Mouse (Mus musculus): Measurements from ENCODE around the gene Nudcd3. TPM values are rescaled to one million over a fixed set of nuclear protein-coding genes. Genes with fewer than 3 reads are reported as not detected.

Gene Nudcd3
- polyA plus RNA-seq, 1 experiment = 26.2 TPM

DNA sequence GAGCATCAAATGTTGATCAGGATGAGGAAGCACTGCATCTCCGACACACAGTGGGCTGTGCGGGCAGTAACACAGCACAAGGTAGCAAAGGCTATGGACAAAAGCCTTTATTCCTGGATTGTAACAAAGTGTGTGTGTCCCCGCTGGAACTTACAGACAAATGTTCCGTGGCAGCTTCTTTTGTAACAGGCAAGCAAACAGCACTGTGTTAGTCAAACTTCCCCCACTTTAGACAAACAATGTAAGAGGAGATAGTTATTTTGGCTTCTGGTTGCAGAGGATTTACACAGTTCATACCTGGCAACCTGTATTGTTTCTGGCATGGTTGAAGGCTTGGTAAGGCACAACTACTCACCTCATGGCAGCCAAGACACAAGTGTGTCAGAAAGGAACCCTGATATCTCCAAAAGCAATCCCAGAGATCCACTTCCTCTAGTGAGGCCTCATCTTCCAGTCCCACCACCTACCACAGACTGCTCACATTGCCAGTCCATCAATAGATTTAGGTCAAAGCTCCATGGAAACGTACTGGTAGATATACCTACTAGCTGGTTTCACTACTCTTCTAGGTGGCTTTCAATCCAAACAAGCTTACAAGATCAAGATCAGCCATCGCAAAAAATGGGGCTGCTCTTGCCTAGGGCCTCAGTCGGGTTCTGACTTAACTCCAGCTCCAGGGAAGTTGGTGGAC lies 34.7 kb downstream of the Nudcd3 start:
- Histone ChIP-seq H3K27me3 (ENCODE audit: control insufficient read depth, insufficient read depth, low read length) (no peaks in the 10 kb centered on the region), H3K36me3 (ENCODE audit: control insufficient read depth, insufficient read depth, low read length) (no peaks in the 10 kb centered on the region; the same call in 1 of the 2 replicates), H3K4me1 (ENCODE audit: control insufficient read depth, insufficient read depth, insufficient read length, low read length) (no peaks in the 10 kb centered on the region; the same call in 1 of the 2 replicates), H3K4me3 (ENCODE audit: low read depth, low read length) (no peak overlapping the region), H3K27ac (ENCODE audit: insufficient read depth, low read depth, low read length) (no peak overlapping the region)
- 89% methylated on average over 7 of the region's 7 CpGs for WGBS
- TF ChIP-seq POLR2A (IDR thresholded peaks at IDR 0.05; ENCODE audit: low read depth, low read length) (no peak), CTCF (IDR thresholded peaks at IDR 0.05; ENCODE audit: extremely low read depth, insufficient read length, insufficient replicate concordance, low read depth, low read length) (no peak)

DNA sequence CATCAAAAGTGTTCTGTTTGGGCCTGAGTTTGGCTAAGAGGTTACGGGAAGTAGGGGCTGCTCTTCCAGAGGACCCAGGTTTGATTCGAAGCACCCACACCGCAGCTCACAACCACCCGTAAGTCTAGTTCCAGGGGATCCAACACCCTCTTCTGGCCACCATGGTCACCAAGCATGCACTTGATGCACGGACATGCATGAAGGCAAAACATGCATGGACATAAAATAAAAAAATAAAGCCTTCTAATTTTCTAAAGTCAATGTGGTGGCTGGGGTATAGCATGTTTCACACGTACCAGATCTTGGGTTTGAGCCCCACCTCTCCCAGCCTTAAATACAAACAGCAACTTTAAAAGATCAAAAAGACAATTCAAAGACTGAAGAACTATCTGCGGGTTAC lies 35.4 kb downstream of the Nudcd3 start:
- H3K27me3 ChIP-seq (ENCODE audit: control insufficient read depth, insufficient read depth, low read length) = no peaks in the 10 kb centered on the region
- TF ChIP-seq CTCF (IDR thresholded peaks at IDR 0.05; ENCODE audit: extremely low read depth, insufficient read length, insufficient replicate concordance, low read depth, low read length) (no peak), POLR2A (IDR thresholded peaks at IDR 0.05; ENCODE audit: low read depth, low read length) (no peak)
- 96% methylated on average over 7 of the region's 7 CpGs for WGBS
- H3K27ac ChIP-seq (ENCODE audit: insufficient read depth, low read depth, low read length) = no peak overlapping the region
- peaks cover 2% of the 10 kb centered on the region; the same call in 1 of the 2 replicates for H3K4me1 ChIP-seq (ENCODE audit: control insufficient read depth, insufficient read depth, insufficient read length, low read length)
- H3K36me3 ChIP-seq (ENCODE audit: control insufficient read depth, insufficient read depth, low read length) = no peaks in the 10 kb centered on the region; the same call in 1 of the 2 replicates
- no peak overlapping the region for H3K4me3 ChIP-seq (ENCODE audit: low read depth, low read length)

DNA sequence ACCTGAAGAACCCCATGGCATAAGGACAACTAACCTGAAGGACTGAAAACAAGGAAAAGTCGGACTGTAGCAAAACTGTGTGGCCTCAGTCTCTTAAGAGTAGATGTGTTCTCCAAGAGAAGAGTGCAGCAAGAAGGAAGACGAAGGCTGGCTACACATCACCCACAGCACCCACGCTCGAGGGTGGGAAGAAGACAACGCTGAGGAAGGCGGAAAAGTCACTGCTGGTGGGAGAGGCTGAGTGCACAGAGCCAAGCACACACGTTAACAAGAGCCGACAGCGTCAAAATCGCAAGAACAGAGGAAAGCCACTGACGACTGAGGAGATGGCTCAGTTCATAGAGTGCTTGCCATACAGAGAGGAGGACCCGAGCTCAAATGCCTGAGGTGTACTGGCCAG lies 36.5 kb downstream of the Nudcd3 start:
- TF ChIP-seq POLR2A (IDR thresholded peaks at IDR 0.05; ENCODE audit: low read depth, low read length) (no peak), CTCF (IDR thresholded peaks at IDR 0.05; ENCODE audit: extremely low read depth, insufficient read length, insufficient replicate concordance, low read depth, low read length) (no peak)
- 93% methylated on average over 12 of the region's 12 CpGs for WGBS

DNA sequence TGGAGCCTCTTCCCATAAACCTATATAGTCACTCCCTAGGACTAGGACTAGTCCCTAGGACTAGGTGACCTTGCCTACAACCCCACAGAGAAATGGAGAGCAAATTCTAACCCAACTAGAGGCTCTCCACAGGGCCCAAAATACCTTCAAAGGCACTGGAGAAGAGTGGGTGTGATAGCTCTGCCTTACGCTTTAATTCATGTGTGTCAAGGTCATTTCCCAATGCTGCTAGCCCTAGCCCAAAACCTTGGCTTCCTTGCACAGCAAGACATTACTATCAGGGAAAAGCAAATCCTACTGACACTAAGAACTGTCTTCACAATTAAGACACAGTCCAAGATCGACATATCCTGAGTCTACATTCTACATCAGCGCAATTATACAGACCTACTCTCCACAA lies 37.2 kb downstream of the Nudcd3 start:
- TF ChIP-seq CTCF (IDR thresholded peaks at IDR 0.05; ENCODE audit: extremely low read depth, insufficient read length, insufficient replicate concordance, low read depth, low read length) (no peak), POLR2A (IDR thresholded peaks at IDR 0.05; ENCODE audit: low read depth, low read length) (no peak)
- Histone ChIP-seq H3K27me3 (ENCODE audit: control insufficient read depth, insufficient read depth, low read length) (no peaks in the 10 kb centered on the region), H3K36me3 (ENCODE audit: control insufficient read depth, insufficient read depth, low read length) (no peaks in the 10 kb centered on the region; the same call in 1 of the 2 replicates), H3K27ac (ENCODE audit: insufficient read depth, low read depth, low read length) (no peak overlapping the region), H3K4me3 (ENCODE audit: low read depth, low read length) (no peak overlapping the region), H3K4me1 (ENCODE audit: control insufficient read depth, insufficient read depth, insufficient read length, low read length) (peaks cover 2% of the 10 kb centered on the region; the same call in 1 of the 2 replicates)
- 96% methylated on average over 3 of the region's 3 CpGs for WGBS

More for the DNA sequence above, 36.5 kb downstream of the Nudcd3 start:
- no peak overlapping the region for H3K4me3 ChIP-seq (ENCODE audit: low read depth, low read length)
- H3K27me3 ChIP-seq (ENCODE audit: control insufficient read depth, insufficient read depth, low read length) = no peaks in the 10 kb centered on the region
- peaks cover 2% of the 10 kb centered on the region; the same call in 1 of the 2 replicates for H3K4me1 ChIP-seq (ENCODE audit: control insufficient read depth, insufficient read depth, insufficient read length, low read length)
- no peak overlapping the region for H3K27ac ChIP-seq (ENCODE audit: insufficient read depth, low read depth, low read length)
- no peaks in the 10 kb centered on the region; the same call in 1 of the 2 replicates for H3K36me3 ChIP-seq (ENCODE audit: control insufficient read depth, insufficient read depth, low read length)

DNA sequence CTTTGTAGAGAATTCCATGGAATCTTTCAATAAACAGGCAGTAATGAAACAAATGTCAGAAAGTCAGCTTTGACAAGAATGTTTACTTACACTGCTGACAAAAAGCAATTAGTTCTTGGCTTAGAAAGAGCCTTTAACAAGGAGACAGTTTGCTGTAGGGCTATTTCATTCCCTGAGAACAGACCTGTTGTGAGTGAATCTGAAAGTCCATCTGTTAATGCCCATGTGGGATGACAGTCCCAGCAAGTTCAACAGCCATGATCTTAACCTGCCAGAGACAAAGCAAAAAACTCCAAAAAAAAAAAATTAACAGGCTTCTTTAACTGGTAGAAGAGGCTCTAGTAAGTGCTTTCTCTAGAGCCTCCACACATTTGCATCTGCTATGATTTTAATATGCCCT lies 38.7 kb downstream of the Nudcd3 start:
- H3K36me3 ChIP-seq (ENCODE audit: control insufficient read depth, insufficient read depth, low read length) = no peaks in the 10 kb centered on the region; the same call in 1 of the 2 replicates
- H3K4me3 ChIP-seq (ENCODE audit: low read depth, low read length) = no peak overlapping the region
- peaks cover 2% of the 10 kb centered on the region; the same call in 1 of the 2 replicates for H3K4me1 ChIP-seq (ENCODE audit: control insufficient read depth, insufficient read depth, insufficient read length, low read length)
- H3K27me3 ChIP-seq (ENCODE audit: control insufficient read depth, insufficient read depth, low read length) = no peaks in the 10 kb centered on the region
- H3K27ac ChIP-seq (ENCODE audit: insufficient read depth, low read depth, low read length) = no peak overlapping the region
- TF ChIP-seq POLR2A (IDR thresholded peaks at IDR 0.05; ENCODE audit: low read depth, low read length) (no peak), CTCF (IDR thresholded peaks at IDR 0.05; ENCODE audit: extremely low read depth, insufficient read length, insufficient replicate concordance, low read depth, low read length) (no peak)

DNA sequence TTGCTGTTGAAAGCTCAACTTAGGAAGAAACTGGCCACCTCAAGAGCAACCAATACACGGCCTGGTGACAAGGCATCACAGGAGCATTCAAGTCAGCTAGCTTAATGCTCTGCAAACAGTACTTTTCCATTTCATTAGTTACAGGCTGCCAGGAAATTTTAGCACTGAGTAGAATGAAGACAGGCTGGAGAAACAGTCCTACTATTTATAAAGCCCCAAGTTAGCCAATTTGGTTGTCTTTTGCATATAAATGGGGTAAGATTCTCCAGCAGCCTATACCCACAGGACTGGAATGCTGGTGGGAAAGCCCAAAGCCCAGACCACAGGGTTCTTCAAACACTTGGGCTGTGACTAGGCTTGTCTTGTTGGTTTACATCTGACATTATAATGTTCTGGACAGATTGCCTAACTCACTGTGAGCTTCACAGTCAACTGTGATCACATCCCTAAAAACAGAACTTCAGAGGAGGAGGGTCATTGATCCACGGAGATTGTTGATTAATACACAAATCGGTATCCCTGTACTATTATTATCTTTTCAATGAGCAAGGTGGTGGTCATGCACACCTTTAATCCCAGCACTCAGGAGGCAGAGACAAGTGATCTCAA lies 39.4 kb downstream of the Nudcd3 start:
- WGBS = 75% methylated on average over 3 of the region's 3 CpGs
- TF ChIP-seq POLR2A (IDR thresholded peaks at IDR 0.05; ENCODE audit: low read depth, low read length) (no peak), CTCF (IDR thresholded peaks at IDR 0.05; ENCODE audit: extremely low read depth, insufficient read length, insufficient replicate concordance, low read depth, low read length) (no peak)
- Histone ChIP-seq H3K36me3 (ENCODE audit: control insufficient read depth, insufficient read depth, low read length) (no peaks in the 10 kb centered on the region; the same call in 1 of the 2 replicates), H3K4me3 (ENCODE audit: low read depth, low read length) (no peak overlapping the region), H3K27ac (ENCODE audit: insufficient read depth, low read depth, low read length) (no peak overlapping the region), H3K27me3 (ENCODE audit: control insufficient read depth, insufficient read depth, low read length) (no peaks in the 10 kb centered on the region), H3K4me1 (ENCODE audit: control insufficient read depth, insufficient read depth, insufficient read length, low read length) (peaks cover 2% of the 10 kb centered on the region; the same call in 1 of the 2 replicates)

DNA sequence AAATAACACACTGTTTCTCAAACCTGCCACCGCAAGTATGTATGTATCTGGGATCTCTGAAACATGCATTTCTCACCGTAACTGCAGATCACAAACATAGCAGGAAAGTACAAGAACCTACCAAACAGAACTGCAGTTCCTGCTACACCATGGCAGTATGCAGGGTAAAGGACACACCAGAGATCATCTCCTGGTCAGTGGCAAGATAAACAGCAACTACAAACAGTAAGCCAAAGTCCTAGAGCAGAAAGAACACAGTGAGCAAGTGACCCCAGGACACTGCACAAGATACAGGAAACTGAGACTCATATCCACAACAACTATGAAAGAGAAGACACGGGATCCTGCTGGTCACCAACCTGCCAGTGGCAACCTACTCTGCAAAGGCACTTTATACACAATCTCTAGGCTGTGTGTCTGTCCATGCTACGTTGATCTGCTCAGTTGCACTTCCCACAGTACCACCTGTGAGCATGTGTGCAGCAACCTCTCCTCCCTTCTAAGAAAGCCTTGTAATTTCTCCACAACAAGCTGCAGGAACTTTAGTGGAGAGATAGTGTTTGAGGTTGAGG lies 40.4 kb downstream of the Nudcd3 start:
- Histone ChIP-seq H3K4me3 (ENCODE audit: low read depth, low read length) (no peak overlapping the region), H3K36me3 (ENCODE audit: control insufficient read depth, insufficient read depth, low read length) (no peaks in the 10 kb centered on the region), H3K4me1 (ENCODE audit: control insufficient read depth, insufficient read depth, insufficient read length, low read length) (peaks cover 2% of the 10 kb centered on the region; the same call in 1 of the 2 replicates), H3K27me3 (ENCODE audit: control insufficient read depth, insufficient read depth, low read length) (no peaks in the 10 kb centered on the region), H3K27ac (ENCODE audit: insufficient read depth, low read depth, low read length) (no peak overlapping the region)
- 78% methylated on average over 4 of the region's 4 CpGs for WGBS
- TF ChIP-seq CTCF (IDR thresholded peaks at IDR 0.05; ENCODE audit: extremely low read depth, insufficient read length, insufficient replicate concordance, low read depth, low read length) = no peak
- TF ChIP-seq POLR2A (IDR thresholded peaks at IDR 0.05; ENCODE audit: low read depth, low read length) = no peak
